Mouse (Mus musculus) kidney, adult 2 months (tissue): Measurements from ENCODE around the gene Barx1. TPM values are rescaled to one million over a fixed set of nuclear protein-coding genes. Genes with fewer than 3 reads are reported as not detected.
A peak's percentile ranks its signal among the peaks of the same experiment; 100 is the strongest.

Source experiments
- DNase-seq: peaks from one replicate; pipeline ENCODE4 v3.0.0; 2021
- H3K27ac ChIP-seq: fragments of 200-500 bp; 2 replicates; pipeline ENCODE4 v1.5.1; 2012; ENCODE audit warnings: low read depth, low read length, control low read depth, inconsistent platforms; ENCODE audit not compliant: insufficient read depth
- H3K27me3 ChIP-seq: fragments of 200-500 bp; replicated peaks from 2 replicates; pipeline ENCODE4 v1.6.1; 2012; ENCODE audit warnings: mild to moderate bottlenecking, moderate library complexity, low read length, inconsistent platforms; ENCODE audit not compliant: control insufficient read depth, insufficient read depth
- H3K36me3 ChIP-seq: fragments of 200-500 bp; 2 replicates; pipeline ENCODE4 v1.6.1; 2012; ENCODE audit warnings: mild to moderate bottlenecking, moderate library complexity, low read length, inconsistent platforms; ENCODE audit not compliant: control insufficient read depth, insufficient read depth
- H3K4me1 ChIP-seq: fragments of 200-500 bp; 2 replicates; pipeline ENCODE4 v1.6.1; 2011; ENCODE audit warnings: low read length; ENCODE audit not compliant: control insufficient read depth, insufficient read depth
- H3K4me3 ChIP-seq: fragments of 200-500 bp; 2 replicates; pipeline ENCODE4 v1.5.1; 2011; ENCODE audit warnings: mild to moderate bottlenecking, low read depth, low read length, control low read depth; ENCODE audit not compliant: insufficient read depth
- CTCF ChIP-seq: fragments of 200-500 bp; conservative IDR thresholded peaks from 2 replicates; pipeline ENCODE4 v1.5.1; 2011; ENCODE audit warnings: low read depth, mild to moderate bottlenecking, control low read depth, low read length, moderate library complexity, mixed read lengths; ENCODE audit not compliant: insufficient read depth, insufficient read length
- POLR2A ChIP-seq: fragments of 200-500 bp; IDR thresholded peaks from one replicate; pipeline ENCODE4 v1.6.1; 2011; ENCODE audit warnings: low read depth, low read length, control low read depth
- WGBS: fragments of 180-500 bp; shearing (Covaris S2); methylation state at CpG from one replicate; pipeline ENCODE4 v1.1.7; 2018; 5-methylcytosine and 5-hydroxymethylcytosine counted together
- polyA plus RNA-seq: library from polyadenylated mRNA; depleted of rRNA; stranded (reverse); fragments of >200 nt; gene quantifications from 2 replicates; pipeline ENCODE4 v1.2.3, GENCODE M21; 2012

Gene Barx1
- polyA plus RNA-seq, 1 experiment: not detected

GRCm38 (mm10) chr13:48653788-48654770 is 8.7 kb upstream of the Barx1 start:
- peak; percentile 70 for DNase-seq
- H3K4me3 ChIP-seq: no peak overlapping the region
- no peaks in the 10 kb centered on the region; the same call in 1 of the 2 replicates for H3K4me1 ChIP-seq
- H3K27me3 ChIP-seq: 0 out of 2 replicates have a peak, but pooled peaks cover 2% of the 10 kb centered on the region
- WGBS: 9% methylated on average over 14 of the region's 14 CpGs
- no peaks in the 10 kb centered on the region for H3K36me3 ChIP-seq
- no peak overlapping the region for H3K27ac ChIP-seq
- TF ChIP-seq CTCF (peak; percentile 83), POLR2A (no peak)

GRCm38 (mm10) chr13:48655637-48656036 is 7.2 kb upstream of the Barx1 start:
- peak; percentile 77 for DNase-seq
- WGBS: 4% methylated on average over 8 of the region's 8 CpGs
- H3K4me3 ChIP-seq: no peak overlapping the region
- TF ChIP-seq POLR2A: no peak
- peak; percentile 70 for TF ChIP-seq CTCF
- H3K27me3 ChIP-seq: peaks cover 8% of the 10 kb centered on the region
- no peaks in the 10 kb centered on the region; the same call in 1 of the 2 replicates for H3K4me1 ChIP-seq
- H3K36me3 ChIP-seq: no peaks in the 10 kb centered on the region
- no peak overlapping the region for H3K27ac ChIP-seq

- Histone ChIP-seq H3K27me3 (peaks cover 8% of the 10 kb centered on the region), H3K4me1 (no peaks in the 10 kb centered on the region; the same call in 1 of the 2 replicates), H3K4me3 (no peak overlapping the region), H3K36me3 (no peaks in the 10 kb centered on the region), H3K27ac (no peak overlapping the region)
- no peak for TF ChIP-seq POLR2A
- no peak for TF ChIP-seq CTCF
- no peak for DNase-seq
- 8% methylated on average over 9 of the region's 9 CpGs for WGBS
Observed at GRCm38 (mm10) chr13:48657791-48658190, 5.0 kb upstream of the Barx1 start.

GRCm38 (mm10) chr13:48658588-48659253 is 4.1 kb upstream of the Barx1 start:
- WGBS: 4% methylated on average over 33 of the region's 33 CpGs
- Histone ChIP-seq H3K4me3 (no peak overlapping the region), H3K27me3 (peaks cover 10% of the 10 kb centered on the region), H3K27ac (no peak overlapping the region), H3K4me1 (no peaks in the 10 kb centered on the region; the same call in 1 of the 2 replicates), H3K36me3 (no peaks in the 10 kb centered on the region)
- TF ChIP-seq POLR2A: no peak
- no peak for TF ChIP-seq CTCF
- peak; percentile 39 for DNase-seq

- Histone ChIP-seq H3K4me1 (no peaks in the 10 kb centered on the region; the same call in 1 of the 2 replicates), H3K36me3 (no peaks in the 10 kb centered on the region), H3K4me3 (no peak overlapping the region), H3K27ac (no peak overlapping the region), H3K27me3 (peaks cover 12% of the 10 kb centered on the region)
- WGBS: 6% methylated on average over 38 of the region's 38 CpGs
- DNase-seq: peak; percentile 32
- TF ChIP-seq POLR2A (no peak), CTCF (no peak)
Observed at GRCm38 (mm10) chr13:48659254-48660220, 3.3 kb upstream of the Barx1 start.

GRCm38 (mm10) chr13:48660221-48660734 is 2.5 kb upstream of the Barx1 start:
- Histone ChIP-seq H3K4me1 (no peaks in the 10 kb centered on the region; the same call in 1 of the 2 replicates), H3K36me3 (no peaks in the 10 kb centered on the region), H3K4me3 (no peak overlapping the region), H3K27me3 (peaks cover 17% of the 10 kb centered on the region), H3K27ac (no peak overlapping the region)
- no peak for DNase-seq
- TF ChIP-seq CTCF: no peak
- TF ChIP-seq POLR2A: no peak
- 4% methylated on average over 11 of the region's 11 CpGs for WGBS
